Mouse (Mus musculus): ENCODE measurements around the gene Cirbp. TPM values are rescaled to one million over a fixed set of nuclear protein-coding genes. Genes with fewer than 3 reads are reported as not detected.

Gene Cirbp
- polyA plus RNA-seq, 1 experiment, result 105 TPM

- no peaks in the 10 kb centered on the region for H3K36me3 ChIP-seq (ENCODE audit: control insufficient read depth, insufficient read depth, low read length)
- no peak for TF ChIP-seq CTCF (IDR thresholded peaks at IDR 0.05; ENCODE audit: control insufficient read depth, insufficient read depth, insufficient replicate concordance, low read depth, low read length)
- TF ChIP-seq POLR2A (IDR thresholded peaks at IDR 0.05; ENCODE audit: control insufficient read depth, low read depth, low read length), result no peak
- no peak overlapping the region for H3K27ac ChIP-seq (ENCODE audit: control insufficient read depth, insufficient read depth, low read depth, low read length)
- no peak overlapping the region for H3K4me3 ChIP-seq (ENCODE audit: control insufficient read depth, low read depth, low read length)
- H3K27me3 ChIP-seq (ENCODE audit: control insufficient read depth, insufficient read depth, low read length), result no peaks in the 10 kb centered on the region
- peaks cover 11% of the 10 kb centered on the region for H3K4me1 ChIP-seq (ENCODE audit: control insufficient read depth, insufficient read depth, low read length)
Observed at GRCm38 (mm10) chr10:80180288-80180687, 14.5 kb downstream of the Cirbp start.

GRCm38 (mm10) chr10:80180823-80181222 lies 15.0 kb downstream of the Cirbp start:
- no peak for TF ChIP-seq CTCF (IDR thresholded peaks at IDR 0.05; ENCODE audit: control insufficient read depth, insufficient read depth, insufficient replicate concordance, low read depth, low read length)
- TF ChIP-seq POLR2A (IDR thresholded peaks at IDR 0.05; ENCODE audit: control insufficient read depth, low read depth, low read length), result no peak
- no peaks in the 10 kb centered on the region for H3K36me3 ChIP-seq (ENCODE audit: control insufficient read depth, insufficient read depth, low read length)
- H3K27ac ChIP-seq (ENCODE audit: control insufficient read depth, insufficient read depth, low read depth, low read length), result no peak overlapping the region
- no peaks in the 10 kb centered on the region for H3K27me3 ChIP-seq (ENCODE audit: control insufficient read depth, insufficient read depth, low read length)
- H3K4me3 ChIP-seq (ENCODE audit: control insufficient read depth, low read depth, low read length), result no peak overlapping the region
- peaks cover 11% of the 10 kb centered on the region for H3K4me1 ChIP-seq (ENCODE audit: control insufficient read depth, insufficient read depth, low read length)

GRCm38 (mm10) chr10:80182547-80182946 lies 16.8 kb downstream of the Cirbp start:
- H3K27me3 ChIP-seq (ENCODE audit: control insufficient read depth, insufficient read depth, low read length), result no peaks in the 10 kb centered on the region
- no peak overlapping the region for H3K27ac ChIP-seq (ENCODE audit: control insufficient read depth, insufficient read depth, low read depth, low read length)
- no peak overlapping the region for H3K4me3 ChIP-seq (ENCODE audit: control insufficient read depth, low read depth, low read length)
- TF ChIP-seq CTCF (IDR thresholded peaks at IDR 0.05; ENCODE audit: control insufficient read depth, insufficient read depth, insufficient replicate concordance, low read depth, low read length) (no peak), POLR2A (IDR thresholded peaks at IDR 0.05; ENCODE audit: control insufficient read depth, low read depth, low read length) (no peak)
- H3K4me1 ChIP-seq (ENCODE audit: control insufficient read depth, insufficient read depth, low read length), result peaks cover 11% of the 10 kb centered on the region
- no peaks in the 10 kb centered on the region for H3K36me3 ChIP-seq (ENCODE audit: control insufficient read depth, insufficient read depth, low read length)

- no peak overlapping the region for H3K27ac ChIP-seq (ENCODE audit: control insufficient read depth, insufficient read depth, low read depth, low read length)
- no peak for TF ChIP-seq POLR2A (IDR thresholded peaks at IDR 0.05; ENCODE audit: control insufficient read depth, low read depth, low read length)
- no peak for TF ChIP-seq CTCF (IDR thresholded peaks at IDR 0.05; ENCODE audit: control insufficient read depth, insufficient read depth, insufficient replicate concordance, low read depth, low read length)
- H3K27me3 ChIP-seq (ENCODE audit: control insufficient read depth, insufficient read depth, low read length), result no peaks in the 10 kb centered on the region; the same call in 1 of the 2 replicates
- no peak overlapping the region for H3K4me3 ChIP-seq (ENCODE audit: control insufficient read depth, low read depth, low read length)
- peaks cover 5% of the 10 kb centered on the region for H3K4me1 ChIP-seq (ENCODE audit: control insufficient read depth, insufficient read depth, low read length)
- no peaks in the 10 kb centered on the region for H3K36me3 ChIP-seq (ENCODE audit: control insufficient read depth, insufficient read depth, low read length)
Observed at GRCm38 (mm10) chr10:80186649-80187048, 20.9 kb downstream of the Cirbp start.

GRCm38 (mm10) chr10:80187739-80188138 lies 22.0 kb downstream of the Cirbp start:
- Histone ChIP-seq H3K27me3 (ENCODE audit: control insufficient read depth, insufficient read depth, low read length) (no peaks in the 10 kb centered on the region; the same call in 1 of the 2 replicates), H3K4me3 (ENCODE audit: control insufficient read depth, low read depth, low read length) (no peak overlapping the region), H3K27ac (ENCODE audit: control insufficient read depth, insufficient read depth, low read depth, low read length) (no peak overlapping the region), H3K4me1 (ENCODE audit: control insufficient read depth, insufficient read depth, low read length) (peaks cover 11% of the 10 kb centered on the region), H3K36me3 (ENCODE audit: control insufficient read depth, insufficient read depth, low read length) (no peaks in the 10 kb centered on the region)
- no peak for TF ChIP-seq CTCF (IDR thresholded peaks at IDR 0.05; ENCODE audit: control insufficient read depth, insufficient read depth, insufficient replicate concordance, low read depth, low read length)
- no peak for TF ChIP-seq POLR2A (IDR thresholded peaks at IDR 0.05; ENCODE audit: control insufficient read depth, low read depth, low read length)

GRCm38 (mm10) chr10:80188453-80189024 lies 22.8 kb downstream of the Cirbp start:
- H3K36me3 ChIP-seq (ENCODE audit: control insufficient read depth, insufficient read depth, low read length), result no peaks in the 10 kb centered on the region
- H3K4me1 ChIP-seq (ENCODE audit: control insufficient read depth, insufficient read depth, low read length), result peaks cover 12% of the 10 kb centered on the region
- H3K4me3 ChIP-seq (ENCODE audit: control insufficient read depth, low read depth, low read length), result no peak overlapping the region
- no peaks in the 10 kb centered on the region; the same call in 1 of the 2 replicates for H3K27me3 ChIP-seq (ENCODE audit: control insufficient read depth, insufficient read depth, low read length)
- H3K27ac ChIP-seq (ENCODE audit: control insufficient read depth, insufficient read depth, low read depth, low read length), result no peak overlapping the region
- TF ChIP-seq CTCF (IDR thresholded peaks at IDR 0.05; ENCODE audit: control insufficient read depth, insufficient read depth, insufficient replicate concordance, low read depth, low read length), result no peak

- no peak overlapping the region for H3K27ac ChIP-seq (ENCODE audit: control insufficient read depth, insufficient read depth, low read depth, low read length)
- peak overlapping the region; percentile 68 for H3K4me3 ChIP-seq (ENCODE audit: control insufficient read depth, low read depth, low read length)
- H3K4me1 ChIP-seq (ENCODE audit: control insufficient read depth, insufficient read depth, low read length), result peaks cover 12% of the 10 kb centered on the region
- TF ChIP-seq CTCF (IDR thresholded peaks at IDR 0.05; ENCODE audit: control insufficient read depth, insufficient read depth, insufficient replicate concordance, low read depth, low read length) (no peak), POLR2A (IDR thresholded peaks at IDR 0.05; ENCODE audit: control insufficient read depth, low read depth, low read length) (no peak)
- no peaks in the 10 kb centered on the region for H3K36me3 ChIP-seq (ENCODE audit: control insufficient read depth, insufficient read depth, low read length)
- no peaks in the 10 kb centered on the region; the same call in 1 of the 2 replicates for H3K27me3 ChIP-seq (ENCODE audit: control insufficient read depth, insufficient read depth, low read length)
Observed at GRCm38 (mm10) chr10:80189999-80190398, 24.2 kb downstream of the Cirbp start.

All from testis, adult 2 months (tissue).